Mouse (Mus musculus) kidney, adult 2 months (tissue): Measurements from ENCODE around the gene Stap2.

Experiments
- CTCF ChIP-seq: fragments of 200-500 bp; conservative IDR thresholded peaks from 2 replicates; pipeline ENCODE4 v1.5.1; 2011; ENCODE audit warnings: low read depth, mild to moderate bottlenecking, control low read depth, low read length, moderate library complexity, mixed read lengths; ENCODE audit not compliant: insufficient read depth, insufficient read length
- POLR2A ChIP-seq: fragments of 200-500 bp; IDR thresholded peaks from one replicate; pipeline ENCODE4 v1.6.1; 2011; ENCODE audit warnings: low read depth, low read length, control low read depth

DNA sequence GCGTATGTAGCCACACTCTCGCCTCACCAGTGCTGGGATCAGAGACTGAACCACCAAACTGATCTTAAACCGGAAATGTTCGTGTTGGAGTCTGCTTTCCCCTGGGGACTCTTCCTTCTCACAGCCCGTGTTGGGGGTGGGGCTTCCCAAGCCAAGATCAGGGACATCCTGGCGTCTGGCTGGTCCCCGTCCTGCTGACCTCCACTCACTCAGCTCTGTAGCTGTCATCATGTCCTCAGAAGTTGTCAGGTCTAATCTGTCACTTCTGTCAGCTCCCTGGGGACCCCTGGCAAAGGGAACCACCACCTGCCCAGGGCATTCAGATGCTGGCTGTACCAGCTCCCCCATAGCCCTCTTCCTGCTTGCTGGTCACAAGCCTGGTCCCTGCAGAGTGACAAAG, 37.2 kb downstream of the Stap2 start:
- TF ChIP-seq POLR2A (no peak), CTCF (no peak)
